Mouse (Mus musculus): Measurements from ENCODE around the gene Mast4.

- TF ChIP-seq CTCF (IDR thresholded peaks at IDR 0.05; ENCODE audit: borderline replicate concordance, control insufficient read depth, extremely low read depth, insufficient read depth, low read length, poor library complexity) (no peak), POLR2A (IDR thresholded peaks at IDR 0.05; ENCODE audit: control insufficient read depth, extremely low read depth, insufficient read depth, low read length, poor library complexity) (no peak)
Measured at GRCm38 (mm10) chr13:103015131-103015750, 319.1 kb downstream of the Mast4 start.

All from thymus, adult 2 months (tissue).